Mouse (Mus musculus): ENCODE results near the gene Ifnl2. TPM values are rescaled to one million over a fixed set of nuclear protein-coding genes. Genes with fewer than 3 reads are reported as not detected.
A peak's percentile ranks its signal among the peaks of the same experiment; 100 is the strongest.

Ifnl2 gene
- polyA plus RNA-seq, 1 experiment from 2014 or later = not detected

- H3K4me2 ChIP-seq (replicated peaks) = peak overlapping the region; percentile 30
- no peak for ATAC-seq (ENCODE audit: low FRiP score)
- H3K4me1 ChIP-seq = peaks cover 7% of the 10 kb centered on the region; the same call in 1 of the 2 replicates
- H3K36me3 ChIP-seq = no peaks in the 10 kb centered on the region
- H3K9ac ChIP-seq = no peak overlapping the region
- peaks cover 27% of the 10 kb centered on the region for H3K27me3 ChIP-seq
- no peak overlapping the region for H3K4me3 ChIP-seq
- 3% methylated on average over 10 of the region's 10 CpGs for WGBS
- no peaks in the 10 kb centered on the region for H3K9me3 ChIP-seq (replicated peaks)
- no peak overlapping the region for H3K27ac ChIP-seq
These were observed 19.8 kb downstream of the Ifnl2 start for GRCm38 (mm10) chr7:28490410-28490809.

GRCm38 (mm10) chr7:28488030-28488491 lies 22.2 kb downstream of the Ifnl2 start:
- Histone ChIP-seq H3K27me3 (peaks cover 27% of the 10 kb centered on the region), H3K9ac (no peak overlapping the region), H3K27ac (no peak overlapping the region), H3K4me3 (no peak overlapping the region), H3K4me2 (replicated peaks) (peak overlapping the region; percentile 39), H3K4me1 (peaks cover 7% of the 10 kb centered on the region; the same call in 1 of the 2 replicates), H3K36me3 (no peaks in the 10 kb centered on the region), H3K9me3 (replicated peaks) (no peaks in the 10 kb centered on the region)
- no peak for ATAC-seq (ENCODE audit: low FRiP score)
- WGBS = 6% methylated on average over 16 of the region's 16 CpGs

- Histone ChIP-seq H3K9me3 (replicated peaks) (no peaks in the 10 kb centered on the region), H3K4me2 (replicated peaks) (no peak overlapping the region), H3K27ac (no peak overlapping the region), H3K27me3 (peaks cover 26% of the 10 kb centered on the region), H3K9ac (no peak overlapping the region), H3K36me3 (no peaks in the 10 kb centered on the region), H3K4me3 (no peak overlapping the region), H3K4me1 (peaks cover 7% of the 10 kb centered on the region; the same call in 1 of the 2 replicates)
- WGBS = 28% methylated on average over 4 of the region's 4 CpGs
- ATAC-seq (ENCODE audit: low FRiP score) = no peak
These were observed 26.1 kb downstream of the Ifnl2 start for GRCm38 (mm10) chr7:28484192-28484591.

GRCm38 (mm10) chr7:28482854-28483253 lies 27.4 kb downstream of the Ifnl2 start:
- Histone ChIP-seq H3K9ac (no peak overlapping the region), H3K4me3 (no peak overlapping the region), H3K4me2 (replicated peaks) (no peak overlapping the region), H3K36me3 (no peaks in the 10 kb centered on the region), H3K27me3 (peaks cover 14% of the 10 kb centered on the region), H3K4me1 (peaks cover 2% of the 10 kb centered on the region; the same call in 1 of the 2 replicates), H3K9me3 (replicated peaks) (no peaks in the 10 kb centered on the region), H3K27ac (no peak overlapping the region)
- 90% methylated on average over 11 of the region's 11 CpGs for WGBS
- ATAC-seq (ENCODE audit: low FRiP score) = no peak

GRCm38 (mm10) chr7:28478854-28479253 lies 31.4 kb downstream of the Ifnl2 start:
- Histone ChIP-seq H3K27me3 (no peaks in the 10 kb centered on the region; the same call in 1 of the 2 replicates), H3K27ac (no peak overlapping the region), H3K4me1 (no peaks in the 10 kb centered on the region), H3K9ac (no peak overlapping the region), H3K9me3 (replicated peaks) (no peaks in the 10 kb centered on the region), H3K4me2 (replicated peaks) (no peak overlapping the region), H3K4me3 (no peak overlapping the region), H3K36me3 (no peaks in the 10 kb centered on the region)
- no peak for ATAC-seq (ENCODE audit: low FRiP score)
- WGBS = 7% methylated on average over 8 of the region's 8 CpGs

GRCm38 (mm10) chr7:28477363-28477762 lies 32.9 kb downstream of the Ifnl2 start:
- Histone ChIP-seq H3K4me3 (no peak overlapping the region), H3K9ac (no peak overlapping the region), H3K36me3 (no peaks in the 10 kb centered on the region), H3K27me3 (no peaks in the 10 kb centered on the region; the same call in 1 of the 2 replicates), H3K27ac (no peak overlapping the region), H3K4me1 (no peaks in the 10 kb centered on the region), H3K4me2 (replicated peaks) (no peak overlapping the region), H3K9me3 (replicated peaks) (no peaks in the 10 kb centered on the region)
- no peak for ATAC-seq (ENCODE audit: low FRiP score)
- WGBS = 91% methylated on average over 5 of the region's 5 CpGs

- H3K9me3 ChIP-seq (replicated peaks) = no peaks in the 10 kb centered on the region
- H3K4me2 ChIP-seq (replicated peaks) = no peak overlapping the region
- no peaks in the 10 kb centered on the region for H3K36me3 ChIP-seq
- no peak for ATAC-seq (ENCODE audit: low FRiP score)
- no peaks in the 10 kb centered on the region for H3K4me1 ChIP-seq
- WGBS = 87% methylated on average over 6 of the region's 6 CpGs
- no peaks in the 10 kb centered on the region; the same call in 1 of the 2 replicates for H3K27me3 ChIP-seq
- no peak overlapping the region for H3K27ac ChIP-seq
- H3K4me3 ChIP-seq = no peak overlapping the region
- no peak overlapping the region for H3K9ac ChIP-seq
These were observed 34.1 kb downstream of the Ifnl2 start for GRCm38 (mm10) chr7:28476191-28476590.

GRCm38 (mm10) chr7:28467213-28467751 lies 43.0 kb downstream of the Ifnl2 start:
- peaks cover 16% of the 10 kb centered on the region for H3K36me3 ChIP-seq
- ATAC-seq (ENCODE audit: low FRiP score) = peak; percentile 67
- peak overlapping the region; percentile 38 for H3K4me3 ChIP-seq
- H3K27me3 ChIP-seq = peaks cover 24% of the 10 kb centered on the region
- 2% methylated on average over 62 of the region's 63 CpGs for WGBS
- H3K4me2 ChIP-seq (replicated peaks) = peak overlapping the region; percentile 74
- no peaks in the 10 kb centered on the region for H3K9me3 ChIP-seq (replicated peaks)
- H3K9ac ChIP-seq = peak overlapping the region; percentile 61
- H3K27ac ChIP-seq = no peak overlapping the region
- H3K4me1 ChIP-seq = peaks cover 18% of the 10 kb centered on the region

- ATAC-seq (ENCODE audit: low FRiP score) = no peak
These were observed 43.5 kb downstream of the Ifnl2 start for GRCm38 (mm10) chr7:28466721-28467212.

GRCm38 (mm10) chr7:28464416-28465212 lies 45.6 kb downstream of the Ifnl2 start:
- no peak overlapping the region for H3K27ac ChIP-seq
- peaks cover 18% of the 10 kb centered on the region for H3K4me1 ChIP-seq
- no peak overlapping the region for H3K9ac ChIP-seq
- WGBS = 67% methylated on average over 10 of the region's 10 CpGs
- H3K27me3 ChIP-seq = peaks cover 24% of the 10 kb centered on the region
- peak; percentile 51; the same call in 1 of the 2 replicates for ATAC-seq (ENCODE audit: low FRiP score)
- H3K36me3 ChIP-seq = peaks cover 41% of the 10 kb centered on the region
- H3K9me3 ChIP-seq (replicated peaks) = no peaks in the 10 kb centered on the region
- H3K4me3 ChIP-seq = no peak overlapping the region
- H3K4me2 ChIP-seq (replicated peaks) = peak overlapping the region; percentile 24

More at GRCm38 (mm10) chr7:28466721-28467212, 43.5 kb downstream of the Ifnl2 start:
- H3K27ac ChIP-seq = no peak overlapping the region
- H3K4me2 ChIP-seq (replicated peaks) = peak overlapping the region; percentile 74
- H3K9ac ChIP-seq = peak overlapping the region; percentile 61; the same call in 1 of the 2 replicates
- peaks cover 24% of the 10 kb centered on the region for H3K27me3 ChIP-seq
- 16% methylated on average over 40 of the region's 40 CpGs for WGBS
- H3K4me3 ChIP-seq = peak overlapping the region; percentile 38
- H3K36me3 ChIP-seq = peaks cover 21% of the 10 kb centered on the region
- H3K9me3 ChIP-seq (replicated peaks) = no peaks in the 10 kb centered on the region
- H3K4me1 ChIP-seq = peaks cover 18% of the 10 kb centered on the region

- no peaks in the 10 kb centered on the region for H3K9me3 ChIP-seq (replicated peaks)
- H3K9ac ChIP-seq = no peak overlapping the region
- no peak overlapping the region for H3K27ac ChIP-seq
- no peak for ATAC-seq (ENCODE audit: low FRiP score)
- H3K4me1 ChIP-seq = peaks cover 17% of the 10 kb centered on the region
- no peak overlapping the region for H3K4me3 ChIP-seq
- peaks cover 59% of the 10 kb centered on the region for H3K36me3 ChIP-seq
- peaks cover 19% of the 10 kb centered on the region for H3K27me3 ChIP-seq
- 93% methylated on average over 2 of the region's 2 CpGs for WGBS
- H3K4me2 ChIP-seq (replicated peaks) = no peak overlapping the region
These were observed 47.5 kb downstream of the Ifnl2 start for GRCm38 (mm10) chr7:28462769-28463168.

- H3K9me3 ChIP-seq (replicated peaks) = no peaks in the 10 kb centered on the region
- H3K27me3 ChIP-seq = no peaks in the 10 kb centered on the region
- H3K36me3 ChIP-seq = peaks cover 64% of the 10 kb centered on the region
- no peak overlapping the region for H3K27ac ChIP-seq
- peaks cover 7% of the 10 kb centered on the region; the same call in 1 of the 2 replicates for H3K4me1 ChIP-seq
- WGBS = 86% methylated on average over 5 of the region's 5 CpGs
- ATAC-seq (ENCODE audit: low FRiP score) = no peak
- no peak overlapping the region for H3K4me2 ChIP-seq (replicated peaks)
- no peak overlapping the region for H3K9ac ChIP-seq
- H3K4me3 ChIP-seq = no peak overlapping the region
These were observed 49.9 kb downstream of the Ifnl2 start for GRCm38 (mm10) chr7:28460361-28460760.

Data from hindbrain, embryonic 12.5 days (tissue).